Mouse (Mus musculus): ENCODE measurements around the gene Igf2bp1.
A peak's percentile ranks its signal among the peaks of the same experiment; 100 is the strongest.
"Not testable (repeated sequence)": the region's sequence is repeated elsewhere in the genome, so short reads cannot be mapped to it uniquely, and the experiment has no call there.

Gene Igf2bp1

GRCm38 (mm10) chr11:95959152-95959551, 46.6 kb downstream of the Igf2bp1 start:
- peak in 1 of 2 experiments; percentile 14 for DNase-seq (ENCODE audit: low spot score in 2 of 2)

- DNase-seq (ENCODE audit: low spot score in 2 of 2), result no peak
Measured at GRCm38 (mm10) chr11:95958251-95958650, 47.5 kb downstream of the Igf2bp1 start.

DNA sequence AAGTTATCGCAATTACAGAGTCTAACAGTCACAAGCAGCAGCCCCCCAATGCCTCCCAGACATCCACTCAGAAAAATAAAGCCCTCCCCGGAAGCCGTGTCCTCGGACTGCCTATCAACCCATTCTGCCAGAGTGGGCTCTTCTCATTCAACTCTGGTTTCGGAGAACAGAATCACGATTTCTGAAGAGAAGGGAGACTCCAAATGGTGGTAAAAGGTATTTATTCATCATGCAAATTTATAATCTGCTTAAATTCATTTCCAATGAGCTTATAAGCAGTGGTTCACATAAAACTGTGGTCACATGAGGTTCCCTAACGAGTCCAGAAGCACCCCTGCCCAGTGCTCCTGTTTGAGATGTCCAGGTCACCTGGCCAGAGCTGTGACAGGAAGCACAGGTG, 48.3 kb downstream of the Igf2bp1 start:
- no peak for DNase-seq (ENCODE audit: low spot score in 2 of 2)

GRCm38 (mm10) chr11:95953313-95953712, 52.4 kb downstream of the Igf2bp1 start:
- no peak for DNase-seq (ENCODE audit: low spot score in 2 of 2)

GRCm38 (mm10) chr11:95945838-95946472, 59.8 kb downstream of the Igf2bp1 start:
- no peak for DNase-seq (ENCODE audit: low spot score in 2 of 2)

DNA sequence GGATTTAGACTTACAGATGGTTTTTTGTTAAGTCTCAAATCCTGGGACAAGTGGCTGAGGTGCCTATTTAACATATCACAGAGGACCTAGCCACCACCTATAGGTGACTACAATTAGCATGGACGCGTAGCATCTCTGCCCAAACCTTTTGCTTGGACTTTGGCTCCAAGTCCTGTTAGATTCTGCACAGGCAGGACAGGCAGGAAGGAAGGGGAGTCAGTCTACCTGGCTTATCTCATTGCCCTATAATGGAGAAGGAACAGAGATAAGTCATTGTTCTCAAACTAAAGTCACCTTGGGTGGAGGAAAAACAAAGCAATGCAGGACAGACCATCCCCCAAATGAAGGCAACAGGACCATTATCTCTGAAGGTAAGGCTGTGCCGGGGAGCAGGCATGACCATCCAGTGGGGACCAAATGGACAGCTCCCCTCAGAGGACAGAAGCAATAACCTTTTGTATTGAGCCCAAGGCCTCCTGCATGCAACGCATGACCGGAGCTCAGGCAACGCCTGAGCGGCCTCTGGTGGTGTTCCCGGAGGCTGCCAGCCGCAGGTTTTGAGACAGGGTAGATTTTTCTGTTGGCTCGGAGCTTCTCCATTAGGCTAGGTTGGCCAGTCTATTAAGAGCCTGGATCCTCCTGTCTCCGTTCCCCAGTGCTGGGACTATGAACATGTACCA, 65.8 kb downstream of the Igf2bp1 start:
- DNase-seq (ENCODE audit: low spot score in 2 of 2), result peak in 1 of 2 experiments; percentile 5

DNA sequence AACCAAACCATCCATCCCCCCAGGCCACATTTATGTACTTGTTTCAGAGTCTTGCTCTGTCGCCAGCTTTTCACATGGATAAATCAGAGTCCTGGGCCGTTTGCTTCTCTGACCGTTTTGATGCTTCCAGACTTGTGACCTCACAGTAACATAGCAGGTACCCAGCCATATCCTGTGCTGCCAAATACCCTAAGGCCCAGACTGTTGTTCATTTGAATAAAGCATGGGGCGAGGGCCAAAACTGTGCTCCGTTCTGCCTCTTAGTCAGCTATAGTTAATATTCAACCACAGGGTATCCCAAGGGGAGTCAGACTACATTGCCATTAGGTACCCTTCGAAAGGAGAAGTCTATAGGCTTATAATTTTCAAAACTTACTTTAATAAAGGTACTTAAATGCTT, 69.3 kb downstream of the Igf2bp1 start:
- DNase-seq (ENCODE audit: low spot score in 2 of 2), result no peak

DNA sequence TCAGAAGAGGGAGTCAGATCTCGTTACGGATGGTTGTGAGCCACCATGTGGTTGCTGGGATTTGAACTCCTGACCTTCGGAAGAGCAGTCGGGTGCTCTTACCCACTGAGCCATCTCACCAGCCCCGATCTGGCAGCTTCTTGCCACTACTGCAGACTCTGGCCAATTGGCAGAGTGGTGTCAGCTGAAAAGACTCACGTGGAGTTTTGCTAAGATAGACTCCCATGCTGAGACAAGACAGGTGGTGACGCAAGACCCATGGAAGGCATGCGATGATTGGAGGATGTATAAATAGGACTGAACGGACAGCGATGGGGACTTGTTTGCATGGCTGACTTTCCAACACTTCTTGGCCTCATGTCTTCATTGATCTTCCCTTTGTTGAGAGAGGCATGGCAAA, 73.6 kb downstream of the Igf2bp1 start:
- not testable (repeated sequence) for DNase-seq (ENCODE audit: low spot score in 2 of 2)

GRCm38 (mm10) chr11:95926398-95926797, 79.3 kb downstream of the Igf2bp1 start:
- DNase-seq (ENCODE audit: low spot score in 2 of 2), result no peak

- DNase-seq (ENCODE audit: low spot score in 2 of 2), result no peak
Measured at GRCm38 (mm10) chr11:95925976-95926375, 79.8 kb downstream of the Igf2bp1 start.

- no peak for DNase-seq (ENCODE audit: low spot score in 2 of 2)
Measured at GRCm38 (mm10) chr11:95924215-95924614, 81.5 kb downstream of the Igf2bp1 start.

- not testable (repeated sequence) for DNase-seq (ENCODE audit: low spot score in 2 of 2)
Measured at GRCm38 (mm10) chr11:95923477-95923876, 82.3 kb downstream of the Igf2bp1 start.

DNA sequence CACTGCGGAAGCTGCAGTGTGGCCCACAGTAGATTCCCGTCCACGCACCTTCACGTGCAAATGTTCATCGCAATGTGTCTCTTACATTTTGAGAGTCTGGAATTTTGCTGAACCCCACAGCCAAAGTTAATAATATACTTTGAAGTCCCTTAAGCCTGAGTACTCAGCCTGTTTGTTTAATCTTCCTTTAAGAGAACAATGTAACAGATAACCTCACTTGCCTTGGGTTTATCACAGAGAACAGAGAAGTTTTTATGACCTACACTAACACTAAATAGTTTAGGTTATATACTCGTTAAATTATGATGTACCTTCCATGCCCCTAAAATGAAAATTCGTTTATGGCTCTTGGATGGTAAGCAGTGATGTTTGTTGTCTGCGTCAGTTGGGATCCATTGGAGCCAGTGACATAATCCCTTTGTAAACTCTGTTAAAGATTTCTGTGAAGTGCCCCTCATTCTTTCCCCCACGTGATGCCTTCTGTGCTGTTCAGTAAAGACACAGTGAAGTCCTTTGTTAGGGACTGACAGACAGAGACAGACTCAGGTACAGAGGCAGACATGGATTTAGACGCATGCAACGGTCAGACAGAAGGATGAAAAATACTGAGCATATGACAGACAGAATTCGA, 83.6 kb downstream of the Igf2bp1 start:
- no peak for DNase-seq (ENCODE audit: low spot score in 2 of 2)

DNA sequence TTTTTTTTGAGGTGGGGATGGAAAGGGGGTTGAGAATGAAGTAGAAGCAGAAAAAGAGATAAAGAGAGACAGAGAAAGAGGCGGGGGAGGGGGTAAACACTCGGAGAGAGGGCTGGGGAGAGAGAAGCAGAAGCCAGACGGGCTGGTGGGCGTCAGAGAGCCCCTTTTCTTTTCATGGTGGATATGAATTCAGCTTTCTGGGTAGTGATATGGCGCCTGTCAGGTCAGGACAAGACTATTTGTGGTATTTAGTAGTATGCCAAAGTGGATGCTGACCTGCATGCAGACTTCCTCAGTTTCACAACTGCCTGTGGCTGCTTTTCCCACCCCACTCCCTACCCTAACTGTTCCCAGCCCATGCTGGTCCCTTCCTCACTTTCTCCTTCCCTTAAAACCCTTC, 89.3 kb downstream of the Igf2bp1 start:
- no peak for DNase-seq (ENCODE audit: low spot score in 2 of 2)

- DNase-seq (ENCODE audit: low spot score in 2 of 2), result no peak
Measured at GRCm38 (mm10) chr11:95915006-95915710, 90.6 kb downstream of the Igf2bp1 start.

DNA sequence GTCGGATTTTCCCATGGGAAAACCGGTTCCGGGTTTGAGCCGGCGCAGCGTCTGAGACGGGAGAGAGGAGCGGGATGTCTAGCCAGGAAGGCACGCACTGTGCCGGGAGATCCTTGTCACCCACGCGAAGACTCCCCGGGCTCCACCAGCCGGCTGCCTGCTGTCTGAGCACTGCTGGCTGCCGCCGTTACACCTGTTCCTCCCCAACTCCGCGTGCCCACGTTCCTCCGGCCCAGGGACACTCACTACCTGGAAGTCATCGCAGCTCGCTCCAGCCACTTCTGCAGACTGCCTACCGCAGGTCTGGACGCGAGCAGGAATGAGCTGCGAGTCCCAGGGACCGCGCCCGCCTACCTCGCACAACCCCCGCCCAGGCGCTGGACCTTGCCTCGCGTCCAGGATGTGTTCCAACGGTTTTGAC, 91.2 kb downstream of the Igf2bp1 start, which contains the start of gene B4galnt2:
Gene B4galnt2 (minus strand): TSS at position 321 of the 421 bp plus-strand sequence.
- DNase-seq (ENCODE audit: low spot score in 2 of 2), result no peak

GRCm38 (mm10) chr11:95913959-95914566, 91.7 kb downstream of the Igf2bp1 start:
- no peak for DNase-seq (ENCODE audit: low spot score in 2 of 2)

- no peak for DNase-seq (ENCODE audit: low spot score in 2 of 2)
Measured at GRCm38 (mm10) chr11:95911579-95911978, 94.2 kb downstream of the Igf2bp1 start.

GRCm38 (mm10) chr11:95907805-95908524, 97.8 kb downstream of the Igf2bp1 start:
- DNase-seq (ENCODE audit: low spot score in 2 of 2), result no peak
